Mouse (Mus musculus): ENCODE data around the gene Vps52.

Gene Vps52

GRCm38 (mm10) chr17:33920282-33921097 lies 35.1 kb upstream of the Vps52 start:
- peak; percentile 65 to 76 for DNase-seq

GRCm38 (mm10) chr17:33921361-33921760 lies 34.3 kb upstream of the Vps52 start:
- no peak for DNase-seq

GRCm38 (mm10) chr17:33924577-33925283 lies 30.9 kb upstream of the Vps52 start:
- no peak for DNase-seq

- no peak for DNase-seq
Observed at GRCm38 (mm10) chr17:33925406-33926116, 30.1 kb upstream of the Vps52 start.

GRCm38 (mm10) chr17:33926207-33926932 lies 29.2 kb upstream of the Vps52 start:
- DNase-seq = no peak

GRCm38 (mm10) chr17:33928251-33928947 lies 27.2 kb upstream of the Vps52 start:
- peak in 1 of 2 experiments; percentile 6 for DNase-seq

GRCm38 (mm10) chr17:33929371-33930279 lies 26.0 kb upstream of the Vps52 start, which contains the start of gene Rgl2:
Rgl2 (plus strand) TSS chr17:33929543.
- peak; percentile 86 to 87 for DNase-seq

- DNase-seq = peak; percentile 74 to 80
Observed at GRCm38 (mm10) chr17:33930280-33931158, 25.1 kb upstream of the Vps52 start.

GRCm38 (mm10) chr17:33931159-33931866 lies 24.3 kb upstream of the Vps52 start:
- peak in 1 of 2 experiments; percentile 32 for DNase-seq

GRCm38 (mm10) chr17:33931947-33932346 lies 23.7 kb upstream of the Vps52 start:
- peak in 1 of 2 experiments; percentile 9 for DNase-seq

- DNase-seq = peak in 1 of 2 experiments; percentile 14
Observed at GRCm38 (mm10) chr17:33932448-33932847, 23.2 kb upstream of the Vps52 start.

- DNase-seq = peak in 1 of 2 experiments; percentile 5
Observed at GRCm38 (mm10) chr17:33932970-33933369, 22.6 kb upstream of the Vps52 start.

GRCm38 (mm10) chr17:33935422-33936055 lies 20.1 kb upstream of the Vps52 start:
- no peak for DNase-seq

GRCm38 (mm10) chr17:33936993-33937392 lies 18.6 kb upstream of the Vps52 start:
- no peak for DNase-seq

GRCm38 (mm10) chr17:33938783-33939182 lies 16.8 kb upstream of the Vps52 start:
- DNase-seq = no peak

- peak in 1 of 2 experiments; percentile 81 for DNase-seq
Observed at GRCm38 (mm10) chr17:33940206-33940805, 15.3 kb upstream of the Vps52 start, which contains the start of the genes Pfdn6 and Wdr46. Pfdn6 (minus strand) TSS chr17:33940343. Wdr46 (plus strand) TSS chr17:33940660.

GRCm38 (mm10) chr17:33940981-33941380 lies 14.6 kb upstream of the Vps52 start:
- DNase-seq = peak in 1 of 2 experiments; percentile 38

GRCm38 (mm10) chr17:33941381-33941780 lies 14.2 kb upstream of the Vps52 start:
- peak in 1 of 2 experiments; percentile 6 for DNase-seq
